Mouse (Mus musculus) small intestine, adult 2 months (tissue): ENCODE data around the gene Ubtf.

ENCODE experiments used
- CTCF ChIP-seq: fragments of 200-500 bp; IDR thresholded peaks from 2 replicates; pipeline ENCODE4 v1.5.1; 2012; ENCODE audit warnings: low read depth, mild to moderate bottlenecking, control low read depth, inconsistent platforms, low read length, moderate library complexity, mixed read lengths; ENCODE audit not compliant: insufficient replicate concordance, insufficient read length; ENCODE audit errors: extremely low read depth
- POLR2A ChIP-seq: fragments of 200-500 bp; IDR thresholded peaks from 2 replicates; pipeline ENCODE4 v1.6.1; 2012; ENCODE audit warnings: low read depth, mild to moderate bottlenecking, control low read depth, inconsistent platforms, low read length, moderate library complexity

DNA sequence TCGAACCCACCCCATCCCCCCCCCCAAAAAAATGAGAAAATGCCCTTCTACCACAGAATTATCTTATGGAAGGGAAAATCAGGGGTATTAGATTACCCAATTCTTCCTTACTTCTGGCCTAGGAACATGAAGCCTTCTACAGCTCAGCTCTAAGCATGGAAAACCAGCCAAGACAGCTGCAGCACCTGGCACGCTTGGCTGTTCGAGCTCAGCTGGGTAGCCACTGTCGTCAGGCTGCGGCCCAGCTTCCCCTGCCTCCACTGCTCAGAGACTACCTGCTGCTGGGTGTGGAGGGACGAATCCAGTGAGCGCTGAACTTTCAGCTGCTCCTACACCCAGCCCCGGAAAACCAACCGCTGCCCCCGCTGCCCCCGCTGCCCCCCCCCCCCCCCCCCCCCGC is 41.8 kb downstream of the Ubtf start:
- TF ChIP-seq POLR2A (no peak), CTCF (no peak)
